ENCODE assay signal across 24 mouse cellular contexts in the genomic region with DNA sequence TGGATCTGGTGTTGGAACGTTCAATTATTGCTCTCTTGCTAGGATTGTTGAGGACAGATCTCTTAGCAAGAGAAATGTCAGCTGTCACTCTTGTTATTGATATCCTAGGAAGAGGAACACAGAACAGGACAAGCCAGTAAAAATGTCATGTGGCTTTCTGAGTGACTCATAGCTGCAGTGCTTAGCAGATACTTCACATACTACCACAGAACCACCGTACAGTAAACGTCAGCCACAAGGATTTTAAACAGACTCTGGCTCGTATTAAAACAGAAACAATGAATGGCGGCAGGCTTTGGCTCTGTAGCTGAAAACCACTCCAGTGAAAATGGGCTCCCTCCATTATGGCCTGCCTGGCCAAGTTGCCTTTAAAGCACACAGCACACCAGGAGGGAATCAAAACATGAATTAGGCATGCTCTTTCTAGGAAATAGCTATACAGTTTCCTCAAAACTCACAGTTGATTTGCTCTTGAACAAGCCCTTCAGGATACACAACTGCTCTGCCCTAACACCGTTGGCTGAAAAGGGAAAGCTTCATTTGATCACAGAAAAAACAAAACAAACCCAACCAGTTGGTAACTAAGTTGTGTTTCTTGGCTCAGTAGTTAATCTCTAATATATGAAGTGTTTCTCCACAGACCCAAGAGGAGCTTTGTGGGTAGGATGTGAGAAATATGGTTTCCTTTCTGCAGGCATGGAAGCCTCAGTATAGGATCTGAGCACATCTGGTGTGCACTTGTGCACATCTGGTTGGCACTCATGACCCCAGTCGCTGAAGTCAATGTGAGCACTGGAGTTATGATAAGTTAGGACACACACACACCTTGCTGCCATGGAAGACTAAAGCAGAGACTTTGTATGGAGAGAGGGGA. TPM values are rescaled to one million over a fixed set of nuclear protein-coding genes. Genes with fewer than 3 reads are reported as not detected.
A peak's percentile ranks its signal among the peaks of the same experiment; 100 is the strongest.
DNase-seq lines count a peak whose midpoint lies in the region; ATAC-seq and TF ChIP-seq lines count a peak whose summit lies in the region.
"Had no signal": no experiment of that assay in that cellular context is flagged by ENCODE, and none has a peak within 500 bp of the region (broad histone marks: within the 10 kb centered on the region; RNA-seq: fewer than 3 reads in every experiment).

No protein-coding gene starts in this region.

- no peak for DNase-seq in limb, embryonic 10.5 days (ENCODE audit: low spot score)
- DNase-seq in CH12.LX (ENCODE audit: extremely low read depth), result peak; percentile 19
- DNase-seq in yolk sac, embryonic 10.5 days (ENCODE audit: low spot score), result no peak
- DNase-seq: cerebellum, adult 9-10 months; gastrocnemius, postnatal 14 days; heart, adult 2 months; heart, postnatal 4 days; layer of hippocampus, postnatal 36 days; liver, embryonic 13.5 days; midbrain, embryonic 14.5 days; right cerebral cortex, postnatal 14 days; spleen, adult 18-20 months; thymus, postnatal 4 days had no signal

- dilution Hi-C loops in CH12.LX (cut with MboI; ENCODE audit: extremely low pct_ligation_motif_present, extremely low pct_unique_long_range_greater_than_20kb, low sequenced_read_pairs), result no loop called here

- no peak for TF ChIP-seq CTCF in CH12.LX (conservative IDR thresholded peaks at IDR 0.05 in 1 of 2, IDR thresholded peaks at IDR 0.05 in 1 of 2; ENCODE audit: low read depth in 2 of 2, low read length in 2 of 2)

- H3K27ac ChIP-seq in limb, embryonic 12.5 days, result peak overlapping the region; percentile 23; the same call in 1 of the 2 replicates
- no peak overlapping the region for H3K27ac ChIP-seq in limb, embryonic 10.5 days
- H3K27ac ChIP-seq in CH12.LX (ENCODE audit: insufficient read depth, low read depth), result no peak overlapping the region
- no peak overlapping the region for H3K27ac ChIP-seq in embryonic facial prominence, embryonic 15.5 days (replicated peaks)
- H3K27ac ChIP-seq in macrophage, result peak overlapping the region; percentile 8; the same call in 1 of the 2 replicates
- no peak overlapping the region for H3K27ac ChIP-seq in intestine, embryonic 15.5 days
- H3K27ac ChIP-seq: heart, adult 2 months; heart, embryonic 15.5 days; hindbrain, embryonic 15.5 days; kidney, postnatal 0 days; liver, embryonic 13.5 days; lung, embryonic 15.5 days; neural tube, embryonic 15.5 days had no signal

- in situ Hi-C loops in CH12.LX (cut with MboI; ENCODE audit: low pct_ligation_motif_present, low pct_unique_long_range_greater_than_20kb, low sequenced_read_pairs), result no loop called here

- H3K79me2 ChIP-seq in CH12.LX (replicated peaks; ENCODE audit: control insufficient read depth, extremely low read depth, insufficient read depth, poor library complexity, severe bottlenecking) (no peaks in the 10 kb centered on the region), macrophage (ENCODE audit: inconsistent target) (no peaks in the 10 kb centered on the region)

- no peak for TF ChIP-seq RAD21 in CH12.LX (IDR thresholded peaks at IDR 0.05; ENCODE audit: low read depth, low read length)

- TF ChIP-seq EP300 in CH12.LX (IDR thresholded peaks at IDR 0.05; ENCODE audit: low read length), result no peak

- no peak overlapping the region for H3K9ac ChIP-seq in limb, embryonic 12.5 days (replicated peaks)
- no peak overlapping the region for H3K9ac ChIP-seq in CH12.LX (ENCODE audit: insufficient read depth, low read depth)
- H3K9ac ChIP-seq in embryonic facial prominence, embryonic 15.5 days, result no peak overlapping the region
- no peak overlapping the region for H3K9ac ChIP-seq in intestine, embryonic 15.5 days
- H3K9ac ChIP-seq: heart, embryonic 15.5 days; hindbrain, embryonic 15.5 days; liver, embryonic 13.5 days; lung, embryonic 15.5 days; neural tube, embryonic 15.5 days had no signal

- H3K4me1 ChIP-seq in limb, embryonic 12.5 days (replicated peaks), result peaks cover 10% of the 10 kb centered on the region
- H3K4me1 ChIP-seq in limb, embryonic 10.5 days, result 0 out of 2 replicates have a peak, but pooled peaks cover 6% of the 10 kb centered on the region
- peaks cover 0 to 19% of the 10 kb centered on the region in 2 experiments; a peak in 3 of 4 replicates for H3K4me1 ChIP-seq in CH12.LX (ENCODE audit: control insufficient read depth in 1 of 2, insufficient read depth in 2 of 2)
- H3K4me1 ChIP-seq in embryonic facial prominence, embryonic 15.5 days, result no peaks in the 10 kb centered on the region
- no peaks in the 10 kb centered on the region for H3K4me1 ChIP-seq in intestine, embryonic 15.5 days (replicated peaks)
- H3K4me1 ChIP-seq: hindbrain, embryonic 15.5 days; liver, embryonic 13.5 days; lung, embryonic 15.5 days; neural tube, embryonic 15.5 days had no signal

- no peaks in the 10 kb centered on the region for H3K27me3 ChIP-seq in limb, embryonic 12.5 days
- no peaks in the 10 kb centered on the region for H3K27me3 ChIP-seq in limb, embryonic 10.5 days (ENCODE audit: low read depth, poor library complexity, severe bottlenecking)
- H3K27me3 ChIP-seq in CH12.LX (replicated peaks), result no peaks in the 10 kb centered on the region
- no peaks in the 10 kb centered on the region for H3K27me3 ChIP-seq in embryonic facial prominence, embryonic 15.5 days
- no peaks in the 10 kb centered on the region for H3K27me3 ChIP-seq in intestine, embryonic 15.5 days (replicated peaks)
- H3K27me3 ChIP-seq: heart, embryonic 15.5 days; hindbrain, embryonic 15.5 days; liver, embryonic 13.5 days; lung, embryonic 15.5 days; neural tube, embryonic 15.5 days had no signal

- WGBS in limb, embryonic 12.5 days, result 55% methylated on average over 7 of the region's 7 CpGs
- WGBS in limb, embryonic 10.5 days, result 83% methylated on average over 7 of the region's 7 CpGs
- 40% methylated on average over 7 of the region's 7 CpGs for WGBS in embryonic facial prominence, embryonic 15.5 days
- WGBS in macrophage (ENCODE audit: missing documents), result 61% methylated on average over 7 of the region's 7 CpGs
- 49% methylated on average over 7 of the region's 7 CpGs for WGBS in intestine, embryonic 15.5 days

- no peak for TF ChIP-seq POLR2A in CH12.LX (IDR thresholded peaks at IDR 0.05; ENCODE audit: low read depth, low read length)

- H3K36me3 ChIP-seq in limb, embryonic 12.5 days, result no peaks in the 10 kb centered on the region
- no peaks in the 10 kb centered on the region for H3K36me3 ChIP-seq in limb, embryonic 10.5 days
- H3K36me3 ChIP-seq in CH12.LX (replicated peaks in 1 of 2; ENCODE audit: control insufficient read depth in 1 of 2, insufficient read depth in 1 of 2, low read length in 1 of 2) (no peaks in the 10 kb centered on the region), macrophage (ENCODE audit: inconsistent target) (no peaks in the 10 kb centered on the region)
- H3K36me3 ChIP-seq in embryonic facial prominence, embryonic 15.5 days, result no peaks in the 10 kb centered on the region
- H3K36me3 ChIP-seq in intestine, embryonic 15.5 days, result no peaks in the 10 kb centered on the region
- H3K36me3 ChIP-seq: heart, embryonic 15.5 days; liver, embryonic 13.5 days; lung, embryonic 15.5 days had no signal

- H3K9me3 ChIP-seq in limb, embryonic 12.5 days, result no peaks in the 10 kb centered on the region
- no peaks in the 10 kb centered on the region for H3K9me3 ChIP-seq in limb, embryonic 10.5 days (replicated peaks)
- no peaks in the 10 kb centered on the region for H3K9me3 ChIP-seq in CH12.LX (replicated peaks; ENCODE audit: low read length)
- H3K9me3 ChIP-seq in embryonic facial prominence, embryonic 15.5 days (replicated peaks), result no peaks in the 10 kb centered on the region
- H3K9me3 ChIP-seq in intestine, embryonic 15.5 days, result no peaks in the 10 kb centered on the region
- H3K9me3 ChIP-seq: heart, embryonic 15.5 days; hindbrain, embryonic 15.5 days; liver, embryonic 13.5 days; lung, embryonic 15.5 days; neural tube, embryonic 15.5 days had no signal

- no peak overlapping the region for H3K4me2 ChIP-seq in limb, embryonic 12.5 days
- H3K4me2 ChIP-seq in CH12.LX (ENCODE audit: insufficient read depth, low read depth, poor library complexity, severe bottlenecking), result no peak overlapping the region
- no peak overlapping the region for H3K4me2 ChIP-seq in embryonic facial prominence, embryonic 15.5 days (replicated peaks)
- no peak overlapping the region for H3K4me2 ChIP-seq in intestine, embryonic 15.5 days (replicated peaks)
- H3K4me2 ChIP-seq: heart, embryonic 15.5 days; hindbrain, embryonic 15.5 days; liver, embryonic 13.5 days; lung, embryonic 15.5 days; neural tube, embryonic 15.5 days had no signal

- no peak overlapping the region for H3K4me3 ChIP-seq in limb, embryonic 12.5 days (replicated peaks)
- H3K4me3 ChIP-seq in limb, embryonic 10.5 days, result no peak overlapping the region
- H3K4me3 ChIP-seq in CH12.LX (replicated peaks in 1 of 3; ENCODE audit: low read depth in 2 of 3, low read length in 2 of 3, poor library complexity in 1 of 3) (no peak overlapping the region), macrophage (ENCODE audit: inconsistent target) (no peak overlapping the region)
- no peak overlapping the region for H3K4me3 ChIP-seq in embryonic facial prominence, embryonic 15.5 days (replicated peaks)
- H3K4me3 ChIP-seq in intestine, embryonic 15.5 days (replicated peaks), result no peak overlapping the region
- H3K4me3 ChIP-seq: heart, adult 2 months; heart, embryonic 15.5 days; hindbrain, embryonic 15.5 days; liver, embryonic 13.5 days; lung, embryonic 15.5 days; neural tube, embryonic 15.5 days had no signal

- ATAC-seq in limb, embryonic 12.5 days (ENCODE audit: insufficient number of reproducible peaks, insufficient read depth, low FRiP score, low TSS enrichment, low read depth), result no peak
- peak; percentile 65 for ATAC-seq in embryonic facial prominence, embryonic 15.5 days (ENCODE audit: insufficient number of reproducible peaks, low FRiP score, low TSS enrichment, low read depth)
- no peak for ATAC-seq in intestine, embryonic 15.5 days
- ATAC-seq in erythroblast, adult 5-6 weeks (replicated peaks; ENCODE audit: low FRiP score, poor library complexity, severe bottlenecking), result no peak
- ATAC-seq: intestine, postnatal 0 days had no signal

TF ChIP-seq in CH12.LX, 34 proteins besides CTCF, POLR2A, EP300 and RAD21 (continues in another document):
- no peak for TF ChIP-seq SMC3 (IDR thresholded peaks at IDR 0.05; ENCODE audit: low read depth, low read length)

RNA-seq across cellular contexts. Expression of gene Arl5a, which starts 31.1 kb away (rescaled TPM):
- 62.9 and 71.7 TPM in 2 replicates for polyA plus RNA-seq in limb, embryonic 12.5 days (2016; fragmentation: Nextera tagmentation; extraction: Ambion mirVana)
- polyA plus RNA-seq in limb, embryonic 10.5 days (2016; fragmentation: Nextera tagmentation; extraction: Ambion mirVana), result 48.4 and 60.2 TPM in 2 replicates
- total RNA-seq in CH12.LX (2012; rRNA removed), result 16.3 and 17.8 TPM in 2 replicates
- 65.2 and 71.3 TPM in 2 replicates for total RNA-seq in CH12.LX (2014; rRNA removed)
- 34.7 and 36.0 TPM in 2 replicates for polyA plus RNA-seq in CH12.LX (2012; ENCODE audit: insufficient read length, low read depth)
- polyA plus RNA-seq in embryonic facial prominence, embryonic 15.5 days (2015; fragmentation: Nextera tagmentation; extraction: Ambion mirVana), result 39.6 and 39.8 TPM in 2 replicates
- total RNA-seq in macrophage (2018; cell fraction: chromatin; rRNA removed), result 10 to 100 TPM; 17.5 to 61.8 (median 32.3) TPM
- total RNA-seq in macrophage (2018; cell fraction: cytosol; rRNA removed), result 10 to 100 TPM; 45.7 to 76.2 (median 63.1) TPM
- total RNA-seq in macrophage (2018; cell fraction: nucleus; rRNA removed), result 10 to 100 TPM; 27.8 to 82.9 (median 47.6) TPM
- polyA plus RNA-seq in macrophage (2018), result 35.3 to 58.7 TPM (median 56.2 TPM) in 3 replicates
- polyA plus RNA-seq in intestine, embryonic 15.5 days (2015; fragmentation: Nextera tagmentation; extraction: Ambion mirVana), result 33.3 and 36.4 TPM in 2 replicates
- total RNA-seq in erythroblast, adult 5-6 weeks (2015; ENCODE audit: low replicate concordance), result 9.6 and 11.1 TPM in 2 replicates
- 7.1 and 12.8 TPM in 2 replicates for total RNA-seq in erythroblast, adult 5-6 weeks (2017; ENCODE audit: low replicate concordance)

Comparison
In these comparisons a context has a peak if more than half of its experiments do, and no peak if none do; other contexts are left out.
1. H3K27ac ChIP-seq: peak in limb, embryonic 12.5 days (single experiment) and macrophage (single experiment); none in limb, embryonic 10.5 days (single experiment), CH12.LX (single experiment), embryonic facial prominence, embryonic 15.5 days (single experiment) and intestine, embryonic 15.5 days (single experiment).